Comparison of ENCODE assay signal across 9 mouse cellular contexts in the genomic region with DNA sequence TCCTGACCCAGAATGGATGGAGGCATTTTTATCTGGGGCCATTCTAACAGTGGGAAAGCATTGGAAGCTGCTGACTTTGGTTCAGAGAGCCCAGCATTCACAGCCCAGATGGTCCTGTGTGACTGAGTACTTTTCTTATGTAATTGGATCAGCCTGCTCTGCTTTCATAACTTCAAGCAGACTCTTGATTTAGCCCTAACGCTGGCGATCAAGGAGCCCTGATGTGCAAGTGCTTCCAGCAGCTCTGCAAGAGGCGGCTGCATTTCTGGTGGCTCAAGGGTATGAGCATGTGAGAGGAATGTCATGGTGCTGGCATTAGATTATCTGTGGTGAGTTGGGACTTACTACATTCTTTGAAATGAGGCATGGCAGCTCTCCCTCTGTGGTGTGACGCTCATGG. TPM values are rescaled to one million over a fixed set of nuclear protein-coding genes. Genes with fewer than 3 reads are reported as not detected.
A peak's percentile ranks its signal among the peaks of the same experiment; 100 is the strongest.
DNase-seq lines count a peak whose midpoint lies in the region; ATAC-seq lines count a peak whose summit lies in the region.
"Had no signal": no experiment of that assay in that cellular context is flagged by ENCODE, and none has a peak within 500 bp of the region (broad histone marks: within the 10 kb centered on the region; RNA-seq: fewer than 3 reads in every experiment).

No protein-coding gene starts in this region.

- no peaks in the 10 kb centered on the region for H3K9me3 ChIP-seq in heart, embryonic 13.5 days
- H3K9me3 ChIP-seq: liver, embryonic 13.5 days had no signal

- H3K4me1 ChIP-seq in heart, embryonic 13.5 days: peaks cover 22% of the 10 kb centered on the region

- H3K9ac ChIP-seq in heart, embryonic 13.5 days: peak overlapping the region; percentile 60
- H3K9ac ChIP-seq: liver, embryonic 13.5 days had no signal

- H3K27ac ChIP-seq in heart, embryonic 13.5 days (replicated peaks): peak overlapping the region; percentile 80
- H3K27ac ChIP-seq: liver, embryonic 13.5 days had no signal

- no peaks in the 10 kb centered on the region for H3K27me3 ChIP-seq in heart, embryonic 13.5 days (replicated peaks)
- H3K27me3 ChIP-seq: liver, embryonic 13.5 days had no signal

- H3K4me3 ChIP-seq in heart, embryonic 13.5 days: no peak overlapping the region
- H3K4me3 ChIP-seq: liver, embryonic 13.5 days had no signal

- H3K4me2 ChIP-seq in heart, embryonic 13.5 days: peak overlapping the region; percentile 24; the same call in 1 of the 2 replicates
- H3K4me2 ChIP-seq: liver, embryonic 13.5 days had no signal

- intact Hi-C loops in left cerebral cortex, postnatal 36 days (cut with DNase I): no loop called here

- WGBS in heart, embryonic 13.5 days: 37% methylated on average over 4 of the region's 4 CpGs

- no peak for ATAC-seq in heart, embryonic 13.5 days (ENCODE audit: extremely low read depth, insufficient number of reproducible peaks, low FRiP score, low TSS enrichment)

- peak; percentile 40 for DNase-seq in adrenal gland, postnatal 14 days
- no peak for DNase-seq in adrenal gland, postnatal 25 days
- peak; percentile 47 for DNase-seq in cerebellum, adult 8-10 months
- DNase-seq in left cerebral cortex, postnatal 36 days (ENCODE audit: low spot score in 2 of 2): peak; percentile 78
- no peak for DNase-seq in ovary, adult 18-20 months (ENCODE audit: low spot score)
- no peak for DNase-seq in kidney, postnatal 14 days
- no peak for DNase-seq in spleen, adult 18-20 months
- DNase-seq: liver, embryonic 13.5 days had no signal

- H3K36me3 ChIP-seq in heart, embryonic 13.5 days: peaks cover 48% of the 10 kb centered on the region

RNA-seq across cellular contexts. Expression of a gene that starts 8.6 kb away (rescaled TPM):
- 16.6 and 21.3 TPM in 2 replicates for total RNA-seq in adrenal gland, postnatal 14 days (2021)
- total RNA-seq in adrenal gland, postnatal 25 days (2021): 18.0 and 26.4 TPM in 2 replicates
- polyA plus RNA-seq in heart, embryonic 13.5 days (2015; fragmentation: Nextera tagmentation; extraction: Ambion mirVana): 2.3 and 2.6 TPM in 2 replicates
- total RNA-seq in left cerebral cortex, postnatal 36 days (2021): 10 to 100 TPM; 67.4 to 74.6 TPM

RNA-seq across cellular contexts. Expression of a gene that starts 35.5 kb away (rescaled TPM):
- 0.79 and 0.93 TPM in 2 replicates for total RNA-seq in adrenal gland, postnatal 14 days (2021)
- 0.52 and 0.70 TPM in 2 replicates for total RNA-seq in adrenal gland, postnatal 25 days (2021)
- polyA plus RNA-seq in heart, embryonic 13.5 days (2015; fragmentation: Nextera tagmentation; extraction: Ambion mirVana): 0.64 and 0.98 TPM in 2 replicates
- 100 to 1,000 TPM; 139 to 161 TPM for total RNA-seq in left cerebral cortex, postnatal 36 days (2021)

RNA-seq across cellular contexts. Expression of a gene that starts 35.6 kb away (rescaled TPM):
- total RNA-seq in adrenal gland, postnatal 14 days (2021): 3.5 and 5.8 TPM in 2 replicates
- total RNA-seq in adrenal gland, postnatal 25 days (2021): 1.7 and 4.3 TPM in 2 replicates
- 21.1 and 22.9 TPM in 2 replicates for polyA plus RNA-seq in heart, embryonic 13.5 days (2015; fragmentation: Nextera tagmentation; extraction: Ambion mirVana)
- total RNA-seq in left cerebral cortex, postnatal 36 days (2021): under 1 TPM; 0.39 to 0.47 TPM

RNA-seq across cellular contexts. Expression of a gene that starts 55.6 kb away (rescaled TPM):
- 24.5 and 29.3 TPM in 2 replicates for total RNA-seq in adrenal gland, postnatal 14 days (2021)
- 21.8 and 27.7 TPM in 2 replicates for total RNA-seq in adrenal gland, postnatal 25 days (2021)
- polyA plus RNA-seq in heart, embryonic 13.5 days (2015; fragmentation: Nextera tagmentation; extraction: Ambion mirVana): 27.9 and 28.3 TPM in 2 replicates
- 10 to 100 TPM; 10.5 to 11.6 TPM for total RNA-seq in left cerebral cortex, postnatal 36 days (2021)

Comparison
In these comparisons a context has a peak if more than half of its experiments do, and no peak if none do; other contexts are left out.
1. DNase-seq: peak in adrenal gland, postnatal 14 days (single experiment), cerebellum, adult 8-10 months (single experiment) and left cerebral cortex, postnatal 36 days (2 of 2); none in adrenal gland, postnatal 25 days (single experiment), ovary, adult 18-20 months (single experiment), kidney, postnatal 14 days (single experiment) and spleen, adult 18-20 months (0 of 2).
2. RNA of a gene that starts 35.5 kb away (total RNA-seq): 139 to 161 TPM in left cerebral cortex, postnatal 36 days; 0.79 to 0.93 TPM in adrenal gland, postnatal 14 days and 0.52 to 0.70 TPM in adrenal gland, postnatal 25 days; every median in the first group is over 10 times any median in the second.